Mouse (Mus musculus): Measurements from ENCODE around the gene Csrnp2. TPM values are rescaled to one million over a fixed set of nuclear protein-coding genes. Genes with fewer than 3 reads are reported as not detected.

The Csrnp2 gene
- polyA plus RNA-seq, 1 experiment from 2014 or later = 18.0 TPM

GRCm38 (mm10) chr15:100465432-100465831 lies 29.9 kb downstream of the Csrnp2 start:
- Histone ChIP-seq H3K27ac (ENCODE audit: low read depth) (no peak overlapping the region), H3K9me3 (ENCODE audit: low read depth, low read length) (no peaks in the 10 kb centered on the region), H3K4me1 (ENCODE audit: insufficient read depth) (0 out of 2 replicates have a peak, but pooled peaks cover 5% of the 10 kb centered on the region), H3K9ac (no peak overlapping the region), H3K36me3 (ENCODE audit: insufficient read depth) (no peaks in the 10 kb centered on the region), H3K27me3 (ENCODE audit: insufficient read depth, low read length) (no peaks in the 10 kb centered on the region), H3K4me2 (no peak overlapping the region), H3K4me3 (ENCODE audit: low read depth, low read length) (no peak overlapping the region)
- WGBS = 64% methylated on average over 2 of the region's 2 CpGs
- no peak for ATAC-seq (ENCODE audit: insufficient read depth)
- peak; percentile 14; the same call in 1 of the 2 replicates for TF ChIP-seq CTCF (IDR thresholded peaks at IDR 0.05; ENCODE audit: low read depth)
- DNase-seq = no peak

DNA sequence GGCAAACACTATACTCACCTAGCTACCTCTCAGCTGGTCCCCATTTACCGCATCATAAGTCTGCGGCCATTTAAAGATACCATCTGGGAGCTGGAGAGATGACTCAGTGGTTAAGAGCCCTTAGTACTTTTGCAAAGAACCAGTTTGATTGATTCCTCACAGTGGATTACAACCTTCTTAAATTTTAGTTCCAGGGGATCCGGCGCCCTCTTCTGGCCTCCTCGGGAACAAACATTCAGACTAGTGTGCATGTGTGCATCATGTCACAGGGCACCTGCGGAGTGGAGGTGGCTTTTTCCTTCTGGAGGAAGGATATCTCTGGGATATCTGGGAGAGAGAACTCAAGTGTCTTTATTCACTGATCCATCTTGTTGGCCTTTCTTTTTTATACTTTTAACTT lies 31.6 kb downstream of the Csrnp2 start:
- Histone ChIP-seq H3K36me3 (ENCODE audit: insufficient read depth) (no peaks in the 10 kb centered on the region), H3K9me3 (ENCODE audit: low read depth, low read length) (no peaks in the 10 kb centered on the region), H3K4me3 (ENCODE audit: low read depth, low read length) (no peak overlapping the region), H3K9ac (no peak overlapping the region), H3K27me3 (ENCODE audit: insufficient read depth, low read length) (no peaks in the 10 kb centered on the region), H3K27ac (ENCODE audit: low read depth) (no peak overlapping the region), H3K4me1 (ENCODE audit: insufficient read depth) (no peaks in the 10 kb centered on the region), H3K4me2 (no peak overlapping the region)
- 22% methylated on average over 6 of the region's 6 CpGs for WGBS
- peak; percentile 70 for TF ChIP-seq CTCF (IDR thresholded peaks at IDR 0.05; ENCODE audit: low read depth)
- DNase-seq = peak; percentile 79
- ATAC-seq (ENCODE audit: insufficient read depth) = no peak

- no peaks in the 10 kb centered on the region for H3K27me3 ChIP-seq (ENCODE audit: insufficient read depth, low read length)
- no peaks in the 10 kb centered on the region for H3K4me1 ChIP-seq (ENCODE audit: insufficient read depth)
- no peak overlapping the region for H3K4me3 ChIP-seq (ENCODE audit: low read depth, low read length)
- no peak for DNase-seq
- H3K4me2 ChIP-seq = no peak overlapping the region
- no peak for TF ChIP-seq CTCF (IDR thresholded peaks at IDR 0.05; ENCODE audit: low read depth)
- WGBS = 75% methylated on average over 5 of the region's 5 CpGs
- H3K9me3 ChIP-seq (ENCODE audit: low read depth, low read length) = no peaks in the 10 kb centered on the region
- ATAC-seq (ENCODE audit: insufficient read depth) = no peak
- H3K36me3 ChIP-seq (ENCODE audit: insufficient read depth) = no peaks in the 10 kb centered on the region
- no peak overlapping the region for H3K27ac ChIP-seq (ENCODE audit: low read depth)
- no peak overlapping the region for H3K9ac ChIP-seq
Measured at GRCm38 (mm10) chr15:100462086-100462485, 33.2 kb downstream of the Csrnp2 start.

DNA sequence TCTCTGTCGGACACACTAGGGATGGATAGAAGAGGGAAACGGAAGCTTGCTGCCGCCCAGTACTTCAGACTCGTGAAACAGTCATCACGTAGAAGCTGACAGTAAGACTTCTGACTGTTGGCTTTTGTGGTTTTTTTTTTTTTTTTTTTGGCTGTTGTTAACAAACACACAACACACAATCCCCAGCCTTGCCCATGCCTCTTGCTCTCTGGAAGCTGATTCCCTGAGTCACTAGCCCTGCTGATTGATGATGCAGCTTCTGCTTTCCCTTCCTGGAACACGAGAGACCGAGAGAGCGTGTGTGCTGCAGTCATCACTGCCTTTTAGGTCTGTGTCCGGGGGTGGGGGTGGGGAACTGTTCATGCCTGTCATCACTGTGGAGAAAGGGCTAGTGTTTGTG lies 33.6 kb downstream of the Csrnp2 start:
- no peaks in the 10 kb centered on the region for H3K36me3 ChIP-seq (ENCODE audit: insufficient read depth)
- WGBS = 56% methylated on average over 9 of the region's 9 CpGs
- no peak overlapping the region for H3K9ac ChIP-seq
- TF ChIP-seq CTCF (IDR thresholded peaks at IDR 0.05; ENCODE audit: low read depth) = no peak
- no peaks in the 10 kb centered on the region for H3K27me3 ChIP-seq (ENCODE audit: insufficient read depth, low read length)
- H3K4me2 ChIP-seq = no peak overlapping the region
- DNase-seq = no peak
- no peak for ATAC-seq (ENCODE audit: insufficient read depth)
- no peaks in the 10 kb centered on the region for H3K4me1 ChIP-seq (ENCODE audit: insufficient read depth)
- no peak overlapping the region for H3K27ac ChIP-seq (ENCODE audit: low read depth)
- no peaks in the 10 kb centered on the region for H3K9me3 ChIP-seq (ENCODE audit: low read depth, low read length)
- no peak overlapping the region for H3K4me3 ChIP-seq (ENCODE audit: low read depth, low read length)

DNA sequence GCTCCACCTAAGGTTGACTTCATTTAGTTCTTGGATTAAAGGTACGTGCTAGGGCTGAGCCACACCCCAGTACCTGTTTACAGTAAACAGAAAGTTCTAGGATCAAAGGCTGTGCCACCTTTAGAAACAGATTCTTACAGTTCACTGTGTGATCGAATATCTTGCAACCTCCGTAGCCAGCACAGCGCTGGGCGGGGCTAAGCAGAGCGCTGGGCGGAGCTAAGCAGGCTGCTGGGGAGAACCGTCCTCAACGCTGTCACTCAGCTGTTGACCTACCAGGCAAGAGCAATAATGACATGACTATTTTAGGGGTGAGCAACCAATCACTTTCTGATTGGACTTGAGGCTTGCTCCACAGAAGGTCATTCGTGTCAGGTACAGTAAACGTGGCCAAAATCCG lies 34.3 kb downstream of the Csrnp2 start:
- no peak for TF ChIP-seq CTCF (IDR thresholded peaks at IDR 0.05; ENCODE audit: low read depth)
- Histone ChIP-seq H3K27me3 (ENCODE audit: insufficient read depth, low read length) (no peaks in the 10 kb centered on the region), H3K4me3 (ENCODE audit: low read depth, low read length) (no peak overlapping the region), H3K36me3 (ENCODE audit: insufficient read depth) (no peaks in the 10 kb centered on the region), H3K27ac (ENCODE audit: low read depth) (no peak overlapping the region), H3K4me2 (peak overlapping the region; percentile 49), H3K9me3 (ENCODE audit: low read depth, low read length) (no peaks in the 10 kb centered on the region), H3K9ac (no peak overlapping the region), H3K4me1 (ENCODE audit: insufficient read depth) (no peaks in the 10 kb centered on the region)
- DNase-seq (peak; percentile 63), ATAC-seq (ENCODE audit: insufficient read depth) (peak; percentile 54; the same call in 1 of the 2 replicates)
- 10% methylated on average over 12 of the region's 12 CpGs for WGBS

DNA sequence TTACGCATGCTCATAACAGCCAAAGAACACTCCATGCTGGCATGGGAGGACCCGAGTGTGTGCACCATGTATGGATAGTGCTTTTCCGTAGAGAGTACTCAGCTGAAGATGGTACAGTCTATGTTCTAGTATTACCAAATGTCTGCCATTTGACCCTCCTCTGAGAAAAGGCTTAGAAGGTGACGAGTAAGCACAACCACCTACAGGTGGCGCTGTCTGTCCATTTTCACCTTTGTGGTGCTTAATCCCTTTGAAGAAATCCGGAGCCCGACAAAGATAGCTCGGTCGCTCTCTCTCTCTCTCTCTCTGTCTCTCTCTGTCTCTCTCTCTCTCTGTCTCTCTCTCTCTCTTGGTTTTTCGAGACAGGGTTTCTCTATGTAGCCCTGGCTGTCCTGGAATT lies 37.2 kb downstream of the Csrnp2 start:
- H3K4me2 ChIP-seq = no peak overlapping the region
- no peaks in the 10 kb centered on the region for H3K36me3 ChIP-seq (ENCODE audit: insufficient read depth)
- no peak overlapping the region for H3K4me3 ChIP-seq (ENCODE audit: low read depth, low read length)
- TF ChIP-seq CTCF (IDR thresholded peaks at IDR 0.05; ENCODE audit: low read depth) = peak; percentile 67
- DNase-seq (peak; percentile 81), ATAC-seq (ENCODE audit: insufficient read depth) (no peak)
- no peak overlapping the region for H3K9ac ChIP-seq
- no peaks in the 10 kb centered on the region for H3K9me3 ChIP-seq (ENCODE audit: low read depth, low read length)
- no peak overlapping the region for H3K27ac ChIP-seq (ENCODE audit: low read depth)
- 39% methylated on average over 10 of the region's 10 CpGs for WGBS
- no peaks in the 10 kb centered on the region for H3K4me1 ChIP-seq (ENCODE audit: insufficient read depth)
- no peaks in the 10 kb centered on the region for H3K27me3 ChIP-seq (ENCODE audit: insufficient read depth, low read length)

- Histone ChIP-seq H3K27ac (ENCODE audit: low read depth) (no peak overlapping the region), H3K4me1 (ENCODE audit: insufficient read depth) (no peaks in the 10 kb centered on the region), H3K27me3 (ENCODE audit: insufficient read depth, low read length) (no peaks in the 10 kb centered on the region), H3K9me3 (ENCODE audit: low read depth, low read length) (no peaks in the 10 kb centered on the region), H3K4me3 (ENCODE audit: low read depth, low read length) (no peak overlapping the region), H3K36me3 (ENCODE audit: insufficient read depth) (no peaks in the 10 kb centered on the region), H3K9ac (no peak overlapping the region), H3K4me2 (no peak overlapping the region)
- WGBS = 5% methylated on average over 17 of the region's 17 CpGs
- peak; percentile 93 for TF ChIP-seq CTCF (IDR thresholded peaks at IDR 0.05; ENCODE audit: low read depth)
- DNase-seq (peak; percentile 93), ATAC-seq (ENCODE audit: insufficient read depth) (peak; percentile 35; the same call in 1 of the 2 replicates)
Measured at GRCm38 (mm10) chr15:100457340-100457739, 37.9 kb downstream of the Csrnp2 start.
